Mouse (Mus musculus) liver, embryonic 11.5 days (tissue): Measurements from ENCODE around the gene Mt4. TPM values are rescaled to one million over a fixed set of nuclear protein-coding genes. Genes with fewer than 3 reads are reported as not detected.
A peak's percentile ranks its signal among the peaks of the same experiment; 100 is the strongest.

Experiments used
- ATAC-seq: fragments of 200-750 bp; cut with Nextera tagmentation; replicated peaks from 2 replicates; pipeline ENCODE4 v1.8.0; 2017; ENCODE audit warnings: moderate number of reproducible peaks, mild to moderate bottlenecking, moderate TSS enrichment, moderate library complexity; ENCODE audit not compliant: low FRiP score
- DNase-seq: peaks from one replicate; pipeline ENCODE4 v3.0.0-alpha.2; 2017; ENCODE audit warnings: low spot score
- H3K27ac ChIP-seq: fragments of 300-500 bp; sonication (generic); 2 replicates; pipeline ENCODE4 v1.5.1; 2014; ENCODE audit warnings: mild to moderate bottlenecking, low read depth, low read length, control low read depth
- H3K27me3 ChIP-seq: fragments of 300-500 bp; sonication (generic); replicated peaks from 2 replicates; pipeline ENCODE4 v1.6.1; 2014; ENCODE audit warnings: low read length, mixed read lengths; ENCODE audit not compliant: control insufficient read depth, insufficient read depth
- H3K36me3 ChIP-seq: fragments of 300-500 bp; sonication (generic); 2 replicates; pipeline ENCODE4 v1.6.1; 2014; ENCODE audit warnings: mild to moderate bottlenecking, low read length, moderate library complexity, mixed read lengths; ENCODE audit not compliant: control insufficient read depth, insufficient read depth
- H3K4me1 ChIP-seq: fragments of 300-500 bp; sonication (generic); replicated peaks from 2 replicates; pipeline ENCODE4 v1.6.1; 2014; ENCODE audit warnings: low read length, mixed read lengths; ENCODE audit not compliant: control insufficient read depth, insufficient read depth
- H3K4me2 ChIP-seq: fragments of 300-500 bp; sonication (generic); 2 replicates; pipeline ENCODE4 v1.6.1; 2014; ENCODE audit warnings: mild to moderate bottlenecking, control low read depth, moderate library complexity
- H3K4me3 ChIP-seq: fragments of 300-500 bp; sonication (generic); 2 replicates; pipeline ENCODE4 v1.5.1; 2014; ENCODE audit warnings: low read depth, low read length, control low read depth
- H3K9ac ChIP-seq: fragments of 300-500 bp; sonication (generic); 2 replicates; pipeline ENCODE4 v1.6.1; 2014; ENCODE audit warnings: low read depth, low read length, control low read depth
- H3K9me3 ChIP-seq: fragments of 300-500 bp; sonication (generic); 2 replicates; pipeline ENCODE4 v1.6.1; 2016; ENCODE audit warnings: low read length, inconsistent platforms, mixed read lengths; ENCODE audit not compliant: control insufficient read depth
- WGBS: fragments of 180-500 bp; shearing (Covaris S2); extraction: QIAGEN DNeasy Blood & Tissue Kit; methylation state at CpG from one replicate; pipeline ENCODE4 v1.1.7; 2014; 5-methylcytosine and 5-hydroxymethylcytosine counted together
- polyA plus RNA-seq: library from polyadenylated mRNA; unstranded; fragments of >200 nt; fragmentation: Nextera tagmentation; extraction: Ambion mirVana; gene quantifications from 2 replicates; pipeline ENCODE4 v1.2.1, GENCODE M21; 2014

Mt4 gene
- polyA plus RNA-seq, 1 experiment from 2014 or later: not detected

- 61% methylated on average over 7 of the region's 7 CpGs for WGBS
- Histone ChIP-seq H3K36me3 (no peaks in the 10 kb centered on the region), H3K4me1 (peaks cover 19% of the 10 kb centered on the region), H3K27ac (peak overlapping the region; percentile 88; the same call in 1 of the 2 replicates), H3K9me3 (no peaks in the 10 kb centered on the region), H3K9ac (peak overlapping the region; percentile 91), H3K4me2 (peak overlapping the region; percentile 79), H3K4me3 (peak overlapping the region; percentile 75; the same call in 1 of the 2 replicates), H3K27me3 (peaks cover 19% of the 10 kb centered on the region)
- no peak for DNase-seq
- ATAC-seq: no peak
These were observed 40.9 kb downstream of the Mt4 start for GRCm38 (mm10) chr8:94177716-94178390.

- peak within 1 kb of the TSS; percentile 75 for H3K4me3 ChIP-seq
- no peaks in the 10 kb centered on the region for H3K9me3 ChIP-seq
- peak within 1 kb of the TSS; percentile 91 for H3K9ac ChIP-seq
- WGBS: under 1% methylated on average over 50 of the region's 50 CpGs
- peaks cover 26% of the 10 kb centered on the region for H3K27me3 ChIP-seq
- no peaks in the 10 kb centered on the region for H3K36me3 ChIP-seq
- peaks cover 26% of the 10 kb centered on the region for H3K4me1 ChIP-seq
- peak within 1 kb of the TSS; percentile 94 for H3K27ac ChIP-seq
- ATAC-seq (peak; percentile 90), DNase-seq (peak; percentile 92)
- H3K4me2 ChIP-seq: peak within 1 kb of the TSS; percentile 79
These were observed 42.1 kb downstream of the Mt4 start, which contains the start of gene Mt1 for GRCm38 (mm10) chr8:94178857-94179712. Gene Mt1, plus strand, starts transcription at chr8:94179082.

DNA sequence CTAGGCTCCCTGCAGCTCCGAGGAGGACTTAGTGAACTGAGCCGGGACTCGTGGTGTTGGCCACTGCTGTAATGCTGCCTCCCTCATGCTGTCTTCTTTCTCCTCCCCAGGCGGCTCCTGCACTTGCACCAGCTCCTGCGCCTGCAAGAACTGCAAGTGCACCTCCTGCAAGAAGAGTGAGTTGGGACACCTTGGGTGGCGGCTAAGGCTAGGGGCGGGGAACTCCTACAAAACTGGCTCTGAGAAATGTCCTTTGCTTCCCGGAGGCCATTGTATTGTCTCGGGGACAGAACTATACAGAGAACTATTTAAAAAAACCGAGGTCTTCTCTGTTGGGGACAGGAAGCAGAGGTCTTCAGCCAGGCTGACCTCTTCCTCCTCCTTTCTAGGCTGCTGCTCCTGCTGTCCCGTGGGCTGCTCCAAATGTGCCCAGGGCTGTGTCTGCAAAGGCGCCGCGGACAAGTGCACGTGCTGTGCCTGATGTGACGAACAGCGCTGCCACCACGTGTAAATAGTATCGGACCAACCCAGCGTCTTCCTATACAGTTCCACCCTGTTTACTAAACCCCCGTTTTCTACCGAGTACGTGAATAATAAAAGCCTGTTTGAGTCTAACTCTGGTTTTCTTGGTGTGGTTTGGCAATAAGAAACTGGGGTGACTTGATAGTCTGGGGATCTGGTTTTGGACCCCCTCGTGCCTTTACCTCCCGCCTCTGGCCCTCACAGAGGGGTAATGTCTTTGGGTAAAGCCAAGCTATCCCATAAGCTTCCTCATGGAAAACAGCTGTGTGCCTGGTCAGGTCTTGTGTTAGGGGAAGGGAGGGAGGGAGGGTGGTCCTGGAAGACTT is 42.9 kb downstream of the Mt4 start:
- Histone ChIP-seq H3K4me3 (peak overlapping the region; percentile 75), H3K36me3 (no peaks in the 10 kb centered on the region), H3K9me3 (no peaks in the 10 kb centered on the region), H3K27ac (peak overlapping the region; percentile 94), H3K4me2 (peak overlapping the region; percentile 79), H3K4me1 (peaks cover 28% of the 10 kb centered on the region), H3K27me3 (peaks cover 29% of the 10 kb centered on the region), H3K9ac (peak overlapping the region; percentile 91)
- 4% methylated on average over 25 of the region's 25 CpGs for WGBS
- ATAC-seq (no peak), DNase-seq (peak; percentile 62)

DNA sequence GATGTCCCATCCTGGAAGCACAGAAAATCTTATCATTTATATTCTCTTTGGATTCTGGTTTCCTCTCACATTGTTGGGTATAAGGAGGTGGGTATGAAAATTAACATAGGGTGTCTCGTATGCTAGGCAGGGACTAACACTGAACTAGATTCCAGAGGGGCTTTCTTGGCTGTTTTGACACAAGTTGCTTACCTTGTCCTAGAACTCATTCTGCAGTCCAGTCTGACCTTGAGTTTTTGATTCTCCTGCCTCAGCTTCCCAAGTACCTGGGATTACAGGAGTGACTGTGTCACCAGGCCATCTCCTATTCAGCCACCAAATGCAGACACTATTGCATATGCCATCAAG is 43.5 kb downstream of the Mt4 start:
- Histone ChIP-seq H3K4me3 (peak overlapping the region; percentile 75), H3K4me2 (peak overlapping the region; percentile 79), H3K27me3 (peaks cover 30% of the 10 kb centered on the region), H3K4me1 (peaks cover 28% of the 10 kb centered on the region), H3K9me3 (no peaks in the 10 kb centered on the region), H3K9ac (peak overlapping the region; percentile 91), H3K27ac (peak overlapping the region; percentile 94), H3K36me3 (no peaks in the 10 kb centered on the region)
- DNase-seq (no peak), ATAC-seq (no peak)
- WGBS: 76% methylated on average over 1 of the region's 1 CpGs

DNA sequence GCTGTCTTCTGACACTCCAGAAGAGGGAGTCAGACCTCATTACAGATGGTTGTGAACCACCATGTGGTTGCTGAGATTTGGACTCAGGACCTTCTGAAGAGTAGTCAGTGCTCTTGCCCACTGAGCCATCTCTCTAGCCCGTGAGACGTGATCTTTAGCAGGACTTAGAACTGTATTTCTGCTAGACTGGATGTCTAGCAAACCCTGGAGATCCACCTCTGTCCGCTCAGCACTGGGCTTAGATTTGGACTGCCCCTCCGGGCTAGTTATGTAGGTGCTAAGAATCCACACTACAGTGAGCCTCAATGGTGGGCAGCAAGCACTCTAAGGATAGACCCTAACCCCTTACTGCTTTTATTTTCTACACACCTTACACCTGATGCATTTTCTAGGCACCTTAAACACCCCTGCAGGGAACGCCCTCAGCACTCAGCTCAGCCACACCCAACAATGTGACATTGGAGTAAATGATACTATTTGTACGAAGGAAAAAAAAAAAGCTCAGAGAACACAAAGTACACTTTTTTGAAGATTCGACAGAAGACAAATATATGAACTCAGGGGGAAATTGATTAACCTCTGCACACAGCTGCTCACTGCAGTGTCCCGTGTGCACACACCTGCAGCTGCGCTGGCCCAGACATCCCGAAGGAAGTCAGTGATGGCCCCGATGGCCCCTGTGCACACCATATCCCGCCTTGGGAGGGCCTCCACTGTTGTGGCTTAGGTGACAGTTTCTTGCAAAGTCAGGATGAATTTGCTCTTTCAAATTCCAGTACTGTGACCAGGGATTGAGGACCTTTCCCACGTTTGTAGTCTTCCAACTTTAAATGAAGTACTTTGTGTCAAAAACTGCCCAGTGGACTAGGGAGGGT is 45.3 kb downstream of the Mt4 start:
- no peaks in the 10 kb centered on the region for H3K36me3 ChIP-seq
- H3K4me2 ChIP-seq: peak overlapping the region; percentile 78
- H3K4me1 ChIP-seq: peaks cover 40% of the 10 kb centered on the region
- DNase-seq: no peak
- WGBS: 62% methylated on average over 13 of the region's 13 CpGs
- no peaks in the 10 kb centered on the region for H3K9me3 ChIP-seq
- 0 out of 2 replicates have a peak overlapping the region, but pooled peaks have one; percentile 37 for H3K9ac ChIP-seq
- peak overlapping the region; percentile 43 for H3K4me3 ChIP-seq
- ATAC-seq: no peak
- peaks cover 40% of the 10 kb centered on the region for H3K27me3 ChIP-seq
- peak overlapping the region; percentile 82 for H3K27ac ChIP-seq

- Histone ChIP-seq H3K27ac (peak overlapping the region; percentile 82), H3K4me1 (peaks cover 37% of the 10 kb centered on the region), H3K36me3 (no peaks in the 10 kb centered on the region), H3K4me2 (peak overlapping the region; percentile 78), H3K9ac (peak overlapping the region; percentile 47), H3K27me3 (peaks cover 44% of the 10 kb centered on the region), H3K4me3 (peak overlapping the region; percentile 43), H3K9me3 (no peaks in the 10 kb centered on the region)
- ATAC-seq (peak; percentile 76), DNase-seq (peak; percentile 89)
- under 1% methylated on average over 16 of the region's 16 CpGs for WGBS
These were observed 46.1 kb downstream of the Mt4 start for GRCm38 (mm10) chr8:94183117-94183516.

GRCm38 (mm10) chr8:94184357-94184843 is 47.4 kb downstream of the Mt4 start:
- no peaks in the 10 kb centered on the region for H3K9me3 ChIP-seq
- H3K4me1 ChIP-seq: peaks cover 35% of the 10 kb centered on the region
- H3K4me2 ChIP-seq: peak overlapping the region; percentile 78
- ATAC-seq (no peak), DNase-seq (no peak)
- 33% methylated on average over 12 of the region's 12 CpGs for WGBS
- peak overlapping the region; percentile 47 for H3K9ac ChIP-seq
- no peaks in the 10 kb centered on the region for H3K36me3 ChIP-seq
- H3K27ac ChIP-seq: 0 out of 2 replicates have a peak overlapping the region, but pooled peaks have one; percentile 2
- peak overlapping the region; percentile 2; the same call in 1 of the 2 replicates for H3K4me3 ChIP-seq
- H3K27me3 ChIP-seq: peaks cover 44% of the 10 kb centered on the region
